Mouse (Mus musculus) embryonic facial prominence, embryonic 13.5 days (tissue): ENCODE results near the gene Nup98. TPM values are rescaled to one million over a fixed set of nuclear protein-coding genes. Genes with fewer than 3 reads are reported as not detected.

Experiments
- ATAC-seq: fragments of 200-750 bp; cut with Nextera tagmentation; 2 replicates; pipeline ENCODE4 v1.8.0; 2017; ENCODE audit warnings: low read depth; ENCODE audit not compliant: insufficient number of reproducible peaks, insufficient read depth, low FRiP score, low TSS enrichment
- H3K27ac ChIP-seq: fragments of 300-500 bp; sonication (generic); 2 replicates; pipeline ENCODE4 v1.5.1; 2015; ENCODE audit warnings: moderate library complexity, mild to moderate bottlenecking, inconsistent platforms
- H3K27me3 ChIP-seq: fragments of 300-500 bp; sonication (generic); 2 replicates; pipeline ENCODE4 v1.6.1; 2015; ENCODE audit warnings: mild to moderate bottlenecking, inconsistent platforms
- H3K36me3 ChIP-seq: fragments of 300-500 bp; sonication (generic); 2 replicates; pipeline ENCODE4 v1.6.1; 2015; ENCODE audit warnings: mild to moderate bottlenecking, inconsistent platforms
- H3K4me1 ChIP-seq: fragments of 300-500 bp; sonication (generic); 2 replicates; pipeline ENCODE4 v1.6.1; 2015; ENCODE audit warnings: inconsistent platforms
- H3K4me2 ChIP-seq: fragments of 300-500 bp; sonication (generic); 2 replicates; pipeline ENCODE4 v1.6.1; 2015; ENCODE audit warnings: moderate library complexity, mild to moderate bottlenecking, inconsistent platforms
- H3K4me3 ChIP-seq: fragments of 300-500 bp; sonication (generic); 2 replicates; pipeline ENCODE4 v1.5.1; 2015; ENCODE audit warnings: mild to moderate bottlenecking, inconsistent platforms
- H3K9ac ChIP-seq: fragments of 300-500 bp; sonication (generic); 2 replicates; pipeline ENCODE4 v1.6.1; 2015; ENCODE audit warnings: mild to moderate bottlenecking, inconsistent platforms
- H3K9me3 ChIP-seq: fragments of 300-500 bp; sonication (generic); 2 replicates; pipeline ENCODE4 v1.6.1; 2016; ENCODE audit warnings: inconsistent platforms
- WGBS: fragments of 180-500 bp; shearing (Covaris S2); methylation state at CpG from one replicate; pipeline ENCODE4 v1.1.7; 2015; ENCODE audit warnings: mixed read lengths; 5-methylcytosine and 5-hydroxymethylcytosine counted together
- polyA plus RNA-seq: library from polyadenylated mRNA; unstranded; fragments of >200 nt; fragmentation: Nextera tagmentation; extraction: Ambion mirVana; gene quantifications from 2 replicates; pipeline ENCODE4 v1.2.1, GENCODE M21; 2015

The Nup98 gene
- polyA plus RNA-seq, result 37.1 and 38.7 TPM in 2 replicates

DNA sequence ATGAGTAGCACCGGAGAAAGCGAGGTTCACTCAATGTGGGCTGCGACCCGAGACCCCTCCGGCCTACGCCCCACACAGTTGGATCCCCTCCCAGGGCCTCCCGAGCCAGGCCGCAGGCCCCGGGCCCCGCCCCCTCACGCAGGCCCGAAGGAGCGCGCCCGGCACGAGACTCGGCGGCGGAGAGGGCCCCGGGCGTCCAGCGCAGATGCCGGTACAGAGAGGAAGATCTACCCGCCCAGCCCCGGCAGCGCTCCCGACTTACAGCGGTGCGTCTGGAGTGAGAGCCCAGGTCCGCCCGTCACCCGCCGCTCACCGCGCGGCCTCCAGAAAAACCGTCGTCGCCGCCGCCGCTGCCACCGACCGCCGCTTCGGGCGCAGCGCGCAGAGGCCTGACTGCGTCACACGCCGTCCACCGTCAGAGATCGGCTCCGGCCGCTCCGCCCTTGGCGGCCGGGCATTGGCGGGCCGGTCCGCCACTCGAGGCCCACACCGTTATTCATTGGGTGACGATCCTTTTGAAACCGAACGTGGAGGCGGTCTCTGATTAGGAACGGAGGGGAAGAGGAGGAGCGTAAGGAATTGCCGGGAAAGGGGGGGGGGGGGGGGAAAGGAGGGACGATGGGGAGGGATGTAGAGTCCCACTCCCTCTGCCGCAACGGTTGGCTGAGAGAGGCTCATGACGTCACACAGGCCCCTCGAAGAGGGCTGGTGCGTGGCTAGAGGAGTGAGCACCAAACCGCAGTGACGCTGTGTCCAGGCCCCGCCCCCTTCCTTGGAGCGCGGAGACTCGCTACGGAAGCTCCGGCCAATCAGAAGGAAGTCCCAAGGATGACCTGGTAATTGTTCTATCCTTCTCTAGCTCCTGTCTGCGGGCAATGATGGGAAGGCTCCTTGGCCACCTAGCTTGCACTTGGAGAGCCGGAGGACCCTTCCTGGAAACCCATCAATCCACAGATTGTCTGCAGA lies at the start of gene Nup98, which contains the start of gene Pgap2:
Nup98 (minus strand) TSS at position 421 of the 966 bp plus-strand sequence.
Pgap2 (plus strand) TSS at position 453 of the 966 bp plus-strand sequence.
- Histone ChIP-seq H3K4me2 (peak within 1 kb of the TSS; percentile 74), H3K27ac (peak within 1 kb of the TSS; percentile 94), H3K9ac (peak within 1 kb of the TSS; percentile 89), H3K4me1 (peaks cover 8% of the 10 kb centered on the region), H3K4me3 (peak within 1 kb of the TSS; percentile 80), H3K27me3 (no peaks in the 10 kb centered on the region), H3K36me3 (no peaks in the 10 kb centered on the region), H3K9me3 (no peaks in the 10 kb centered on the region)
- WGBS, result under 1% methylated on average over 82 of the region's 87 CpGs
- ATAC-seq, result peak; percentile 99

DNA sequence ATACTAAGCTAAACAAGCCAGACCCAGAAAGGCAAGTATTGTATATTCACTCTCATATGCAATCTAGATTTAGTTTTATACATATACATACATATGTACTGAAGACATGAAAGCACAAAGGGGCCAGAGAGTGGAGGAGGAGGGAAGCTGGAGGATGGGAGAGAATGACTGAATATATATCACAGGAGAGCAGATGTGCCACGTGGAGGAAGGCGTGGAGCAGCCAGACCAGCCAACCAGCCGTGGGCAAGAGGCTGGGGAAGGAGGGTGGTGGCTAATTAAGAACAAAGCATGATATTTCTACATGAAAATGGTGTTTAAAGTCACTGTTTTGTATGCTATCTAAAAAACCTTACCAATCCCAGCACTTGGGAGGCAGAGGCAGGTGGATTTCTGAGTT lies 48.8 kb upstream of the Nup98 start:
- Histone ChIP-seq H3K4me3 (no peak overlapping the region), H3K9ac (no peak overlapping the region), H3K27me3 (no peaks in the 10 kb centered on the region), H3K9me3 (no peaks in the 10 kb centered on the region), H3K27ac (no peak overlapping the region), H3K4me2 (no peak overlapping the region), H3K4me1 (no peaks in the 10 kb centered on the region), H3K36me3 (no peaks in the 10 kb centered on the region)
- ATAC-seq, result no peak
- 70% methylated on average over 3 of the region's 3 CpGs for WGBS

DNA sequence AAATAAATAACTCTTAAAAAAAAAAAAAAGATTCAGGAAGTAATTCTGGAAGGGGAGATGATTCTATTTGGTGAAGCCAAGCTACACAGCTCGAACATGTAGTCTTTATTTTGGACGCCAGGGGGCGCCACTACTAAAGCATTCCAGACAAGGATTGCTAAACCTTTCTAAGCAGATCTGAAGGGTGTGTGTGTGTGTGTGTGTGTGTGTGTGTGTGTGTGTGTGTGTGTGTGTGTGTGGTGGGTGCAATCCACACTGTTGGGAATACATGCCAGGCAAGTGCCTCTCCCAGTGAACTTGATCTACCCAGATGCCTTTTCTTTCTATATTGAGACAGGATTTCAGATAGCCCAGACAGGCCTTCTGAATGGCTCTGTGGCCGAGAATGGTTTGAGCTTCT lies 48.2 kb upstream of the Nup98 start:
- no peak overlapping the region for H3K4me3 ChIP-seq

DNA sequence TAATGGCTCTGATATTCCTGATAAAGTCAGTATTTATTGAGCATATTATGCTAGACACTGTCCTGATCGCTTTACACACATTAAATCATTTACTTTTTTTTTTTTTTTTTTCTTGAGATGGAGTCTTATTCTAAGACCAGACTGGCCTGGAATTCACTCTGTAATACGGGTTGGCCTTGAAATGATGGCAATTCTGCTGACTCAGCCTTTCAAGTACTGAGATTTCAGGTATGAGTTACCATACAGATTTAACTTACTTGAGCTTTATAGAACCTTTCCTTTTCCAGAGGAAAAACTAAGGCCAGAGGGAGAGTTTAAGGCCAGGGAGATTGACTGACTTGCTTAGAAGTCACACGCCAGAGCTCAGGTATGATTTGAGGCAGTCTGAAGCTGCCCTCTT lies 46.7 kb upstream of the Nup98 start:
- H3K36me3 ChIP-seq, result no peaks in the 10 kb centered on the region
- no peak overlapping the region for H3K4me2 ChIP-seq
- no peak overlapping the region for H3K27ac ChIP-seq
- no peaks in the 10 kb centered on the region for H3K4me1 ChIP-seq
- no peaks in the 10 kb centered on the region for H3K9me3 ChIP-seq
- H3K9ac ChIP-seq, result no peak overlapping the region
- no peak overlapping the region for H3K4me3 ChIP-seq
- H3K27me3 ChIP-seq, result no peaks in the 10 kb centered on the region
- ATAC-seq, result no peak
- WGBS, result 79% methylated on average over 3 of the region's 3 CpGs

More for the DNA sequence above, 48.2 kb upstream of the Nup98 start:
- H3K4me2 ChIP-seq, result no peak overlapping the region
- 19% methylated on average over 4 of the region's 4 CpGs for WGBS
- no peak for ATAC-seq
- H3K4me1 ChIP-seq, result no peaks in the 10 kb centered on the region
- H3K9me3 ChIP-seq, result no peaks in the 10 kb centered on the region
- H3K9ac ChIP-seq, result no peak overlapping the region
- no peaks in the 10 kb centered on the region for H3K27me3 ChIP-seq
- H3K36me3 ChIP-seq, result no peaks in the 10 kb centered on the region
- H3K27ac ChIP-seq, result no peak overlapping the region

DNA sequence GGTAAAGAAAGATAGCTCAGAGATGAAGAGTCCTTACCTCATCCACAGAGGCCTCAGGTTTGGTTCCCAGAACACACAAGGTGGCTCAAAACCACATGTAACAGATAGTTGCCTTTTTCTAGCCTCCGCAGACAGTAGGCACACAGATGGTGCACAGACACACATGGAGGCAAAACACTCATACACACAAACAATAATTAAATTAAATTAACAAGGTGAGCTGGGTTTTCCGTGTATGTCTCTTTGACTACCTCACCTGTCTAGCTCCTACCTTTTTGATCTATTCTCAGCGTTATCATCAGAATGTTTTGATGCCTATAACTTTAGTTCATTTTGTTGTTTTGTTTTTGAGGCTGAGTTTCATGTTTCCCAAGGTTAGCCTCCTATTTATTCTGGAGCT lies 46.0 kb upstream of the Nup98 start, which contains the start of gene Rhog:
Rhog (minus strand) TSS at position 101 of the 400 bp plus-strand sequence.
- Histone ChIP-seq H3K9ac (no peak within 1 kb of the TSS), H3K27me3 (no peaks in the 10 kb centered on the region), H3K27ac (no peak within 1 kb of the TSS), H3K9me3 (no peaks in the 10 kb centered on the region), H3K4me1 (no peaks in the 10 kb centered on the region), H3K4me2 (no peak within 1 kb of the TSS), H3K36me3 (no peaks in the 10 kb centered on the region), H3K4me3 (no peak within 1 kb of the TSS)
- ATAC-seq, result no peak
- WGBS, result 74% methylated on average over 3 of the region's 3 CpGs

DNA sequence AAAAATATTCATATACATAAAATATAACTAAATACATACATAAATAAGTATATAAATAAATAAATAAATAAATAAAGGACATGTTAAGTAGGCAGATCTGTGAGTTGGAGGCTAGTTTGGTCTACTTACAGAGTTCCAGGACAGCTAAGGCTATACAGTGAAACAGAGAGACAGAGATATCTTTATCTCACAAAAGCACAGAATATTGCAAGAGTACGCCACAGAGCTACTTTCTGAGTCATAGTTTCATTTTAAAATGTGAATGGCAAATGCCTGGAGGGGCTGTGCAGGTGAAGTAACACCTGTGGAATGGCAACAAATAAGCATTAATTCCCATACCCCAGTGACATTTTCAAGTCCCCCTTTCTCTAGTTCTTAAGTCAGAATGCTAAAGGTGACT lies 43.7 kb upstream of the Nup98 start:
- Histone ChIP-seq H3K4me1 (peaks cover 6% of the 10 kb centered on the region), H3K4me3 (no peak overlapping the region), H3K27me3 (no peaks in the 10 kb centered on the region), H3K27ac (no peak overlapping the region), H3K4me2 (no peak overlapping the region), H3K36me3 (no peaks in the 10 kb centered on the region), H3K9ac (no peak overlapping the region), H3K9me3 (no peaks in the 10 kb centered on the region)
- 80% methylated on average over 1 of the region's 1 CpGs for WGBS
- ATAC-seq, result no peak

DNA sequence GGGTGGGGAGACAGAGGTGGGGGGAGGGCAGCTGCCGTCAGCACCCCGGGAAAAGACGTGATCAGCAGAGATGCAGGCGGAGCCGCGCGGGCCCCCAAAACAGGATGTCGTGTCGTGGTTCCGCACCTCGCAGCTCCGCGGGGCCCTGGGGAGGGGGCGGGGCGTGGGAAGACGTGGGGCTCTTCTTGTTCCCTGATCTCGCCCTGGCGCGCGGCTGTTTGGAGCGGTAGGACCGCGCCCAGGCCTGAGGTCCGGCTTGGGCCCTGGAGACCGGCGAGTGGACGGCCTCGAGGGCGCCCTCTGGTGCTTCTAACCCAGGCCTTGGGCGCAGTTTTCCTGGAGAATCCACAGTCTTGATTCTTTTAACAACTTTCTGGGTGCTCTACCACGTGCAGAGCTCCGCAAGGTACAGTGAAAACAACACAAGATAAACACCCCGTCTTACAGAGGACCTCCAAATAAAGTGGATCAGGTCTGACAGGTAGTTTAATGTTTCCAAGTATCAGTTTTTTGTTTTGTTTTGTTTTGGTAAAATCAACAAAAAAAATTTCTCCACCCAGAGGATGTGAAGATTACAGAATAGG lies 40.7 kb upstream of the Nup98 start:
- Histone ChIP-seq H3K4me3 (peak overlapping the region; percentile 80), H3K4me1 (peaks cover 36% of the 10 kb centered on the region), H3K9me3 (no peaks in the 10 kb centered on the region), H3K36me3 (no peaks in the 10 kb centered on the region), H3K9ac (peak overlapping the region; percentile 92), H3K27ac (peak overlapping the region; percentile 99), H3K27me3 (no peaks in the 10 kb centered on the region), H3K4me2 (peak overlapping the region; percentile 77)
- under 1% methylated on average over 31 of the region's 33 CpGs for WGBS
- ATAC-seq, result peak; percentile 48

DNA sequence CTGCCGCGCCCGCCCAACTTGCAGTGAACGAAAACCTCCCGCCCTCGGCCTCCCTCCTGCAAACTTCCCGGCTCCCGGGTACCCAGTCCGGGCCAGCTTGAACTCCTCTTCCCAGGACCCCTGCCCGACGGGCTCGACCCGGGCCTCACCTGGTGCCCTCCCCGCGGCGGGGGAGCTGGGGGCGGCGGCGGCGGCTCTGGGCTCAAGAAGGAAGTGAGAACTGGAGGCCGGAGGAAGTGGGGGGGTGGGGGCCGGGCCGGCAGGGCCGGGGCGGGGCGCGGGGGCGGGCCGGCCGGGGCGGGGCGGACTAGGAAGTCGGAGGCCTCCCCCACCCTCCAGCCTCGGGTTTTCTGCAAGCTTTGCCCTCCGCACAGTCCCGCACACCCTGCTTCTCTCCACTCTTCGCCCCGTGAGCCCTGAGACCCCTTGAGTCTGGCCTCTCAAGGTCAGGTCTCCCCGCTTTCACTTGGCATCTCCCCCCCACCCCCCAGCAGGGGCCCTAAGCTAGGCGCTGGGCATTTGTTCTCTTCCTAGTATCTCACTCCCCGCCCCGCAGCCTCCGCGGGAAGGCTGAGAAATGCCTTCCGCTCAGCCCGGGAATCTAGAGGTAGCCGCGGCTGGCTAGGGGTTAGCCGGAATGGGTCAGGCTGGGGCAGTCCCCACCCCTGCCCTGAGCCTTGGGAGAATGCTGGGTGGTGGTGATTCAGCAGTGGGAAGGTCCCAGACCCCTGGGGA lies 40.1 kb upstream of the Nup98 start:
- Histone ChIP-seq H3K27ac (peak overlapping the region; percentile 99), H3K9ac (peak overlapping the region; percentile 92), H3K4me3 (peak overlapping the region; percentile 80), H3K27me3 (no peaks in the 10 kb centered on the region), H3K4me2 (peak overlapping the region; percentile 77), H3K4me1 (peaks cover 38% of the 10 kb centered on the region), H3K36me3 (no peaks in the 10 kb centered on the region), H3K9me3 (no peaks in the 10 kb centered on the region)
- WGBS, result under 1% methylated on average over 39 of the region's 49 CpGs
- ATAC-seq, result peak; percentile 82

DNA sequence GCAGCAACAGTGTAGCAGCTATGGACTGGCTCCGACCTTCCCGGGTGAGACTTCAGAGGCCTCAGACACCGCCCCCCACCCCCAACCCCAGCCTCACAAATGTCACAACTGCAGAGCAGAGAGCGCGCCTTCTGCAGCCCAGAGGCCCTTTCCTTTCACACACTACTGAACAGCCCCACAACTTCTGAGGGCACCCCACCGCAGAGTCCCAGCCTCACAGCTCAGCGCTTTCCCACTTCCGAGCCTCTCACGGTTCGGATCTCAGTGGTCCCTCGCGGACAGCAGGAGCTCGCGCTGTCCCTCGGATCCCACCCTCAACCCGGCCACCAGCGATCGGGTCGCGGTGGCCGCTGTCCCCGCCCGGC lies 39.5 kb upstream of the Nup98 start:
- Histone ChIP-seq H3K27me3 (no peaks in the 10 kb centered on the region), H3K4me1 (peaks cover 42% of the 10 kb centered on the region), H3K4me2 (peak overlapping the region; percentile 77), H3K9ac (peak overlapping the region; percentile 92), H3K4me3 (peak overlapping the region; percentile 80), H3K9me3 (no peaks in the 10 kb centered on the region), H3K27ac (peak overlapping the region; percentile 99), H3K36me3 (no peaks in the 10 kb centered on the region)
- ATAC-seq, result peak; percentile 52
- under 1% methylated on average over 22 of the region's 23 CpGs for WGBS

DNA sequence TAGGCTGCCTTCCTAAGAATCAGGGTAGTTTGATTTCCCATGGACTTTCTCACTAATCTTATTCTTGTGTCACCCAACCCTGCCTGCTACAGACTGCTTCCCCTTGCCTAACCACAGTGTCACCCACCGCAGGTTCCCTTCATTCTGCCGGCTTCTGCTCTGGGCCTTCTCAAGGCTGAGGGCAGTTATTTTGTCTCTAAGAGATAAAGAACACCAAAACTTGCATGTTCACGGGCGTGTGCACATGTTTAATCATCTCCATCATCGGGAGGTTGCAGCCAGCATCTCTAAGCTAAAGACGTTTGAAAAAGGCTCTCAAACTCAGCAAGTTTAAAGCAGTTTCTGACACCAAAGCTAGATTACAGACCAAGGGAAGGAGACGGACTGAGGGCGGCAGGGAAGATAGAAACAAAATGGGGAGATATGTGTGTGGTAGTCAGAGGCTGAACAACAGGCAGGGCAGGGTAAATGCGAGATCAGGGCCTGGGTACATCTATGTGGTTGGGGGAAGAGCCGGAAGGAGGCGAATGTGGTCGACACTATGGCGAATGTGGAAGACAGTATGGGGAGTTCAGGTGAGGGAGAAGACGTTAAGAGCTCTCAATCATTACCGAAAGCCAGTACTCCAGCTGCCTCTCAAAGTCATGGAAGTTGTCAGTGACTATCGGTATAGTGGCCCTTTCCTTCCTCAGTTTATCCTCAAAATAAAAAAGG lies 38.9 kb upstream of the Nup98 start:
- peak overlapping the region; percentile 80 for H3K4me3 ChIP-seq
- H3K27ac ChIP-seq, result peak overlapping the region; percentile 99
- H3K9ac ChIP-seq, result peak overlapping the region; percentile 92
- peak overlapping the region; percentile 77 for H3K4me2 ChIP-seq
- H3K9me3 ChIP-seq, result no peaks in the 10 kb centered on the region
- peaks cover 2% of the 10 kb centered on the region; the same call in 1 of the 2 replicates for H3K36me3 ChIP-seq
- no peaks in the 10 kb centered on the region for H3K27me3 ChIP-seq
- ATAC-seq, result no peak
- H3K4me1 ChIP-seq, result peaks cover 46% of the 10 kb centered on the region
- WGBS, result 24% methylated on average over 16 of the region's 16 CpGs
